Mouse (Mus musculus) frontal cortex, adult (tissue): ENCODE results near the gene Rap1gap2.

Experiments
- ATAC-seq: cut with Nextera tagmentation; 2 replicates; pipeline ENCODE4 v1.9.2; 2017; ENCODE audit warnings: mild to moderate bottlenecking, moderate library complexity, mixed read lengths; ENCODE audit not compliant: low TSS enrichment

Gene Rap1gap2

GRCm38 (mm10) chr11:74574768-74575434, 35.8 kb downstream of the Rap1gap2 start:
- ATAC-seq, result no peak

DNA sequence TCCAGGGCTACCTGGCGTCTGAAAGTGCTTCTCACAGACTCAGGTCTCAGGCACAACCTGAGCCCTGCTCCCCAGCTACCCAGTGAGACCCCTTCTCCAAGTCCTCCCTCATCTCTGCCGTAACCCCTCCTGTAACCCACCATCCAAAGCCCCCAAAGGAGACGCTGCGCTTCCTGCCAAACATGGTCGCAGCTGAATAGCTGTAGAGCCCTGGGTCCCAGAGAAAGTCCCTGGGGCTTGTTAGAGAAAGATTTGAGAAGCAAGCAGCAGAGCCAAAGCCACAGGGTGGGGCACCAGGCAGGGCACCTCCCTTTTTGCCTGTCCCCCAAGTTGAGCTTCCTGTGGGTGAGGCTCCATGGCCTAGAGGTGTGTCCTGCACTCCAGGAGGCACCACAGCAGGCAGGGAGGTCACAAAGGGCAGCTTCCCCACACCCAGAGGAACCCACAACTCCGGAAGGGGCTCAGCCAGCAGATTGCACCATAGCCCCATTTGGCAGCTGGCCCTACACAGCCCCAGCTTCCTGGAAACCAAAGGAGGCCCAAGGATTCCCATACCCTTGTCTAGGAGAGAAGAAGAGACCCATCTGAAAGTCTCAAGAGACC, 38.2 kb downstream of the Rap1gap2 start:
- ATAC-seq, result no peak

DNA sequence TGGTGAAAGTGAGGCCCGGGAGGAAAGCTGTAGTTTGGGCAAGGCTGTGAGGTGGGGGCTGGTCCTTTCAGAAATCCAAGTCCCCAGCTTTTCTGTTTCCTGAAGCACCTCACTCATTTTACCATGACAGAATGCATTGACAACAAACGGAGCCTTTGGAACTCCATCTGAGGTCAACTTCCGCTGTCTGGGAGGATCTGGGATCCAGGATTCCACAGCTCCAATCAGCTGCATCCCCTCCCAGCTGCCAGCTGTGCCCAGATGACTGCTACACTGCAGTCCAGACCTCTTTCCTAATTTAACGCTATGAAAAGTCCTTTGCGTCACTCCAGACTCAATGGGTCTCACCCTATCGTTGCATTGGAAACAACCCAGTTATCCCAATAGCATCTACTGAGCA, 41.0 kb downstream of the Rap1gap2 start:
- ATAC-seq, result no peak

GRCm38 (mm10) chr11:74568463-74568862, 42.3 kb downstream of the Rap1gap2 start:
- peak; percentile 73 for ATAC-seq

DNA sequence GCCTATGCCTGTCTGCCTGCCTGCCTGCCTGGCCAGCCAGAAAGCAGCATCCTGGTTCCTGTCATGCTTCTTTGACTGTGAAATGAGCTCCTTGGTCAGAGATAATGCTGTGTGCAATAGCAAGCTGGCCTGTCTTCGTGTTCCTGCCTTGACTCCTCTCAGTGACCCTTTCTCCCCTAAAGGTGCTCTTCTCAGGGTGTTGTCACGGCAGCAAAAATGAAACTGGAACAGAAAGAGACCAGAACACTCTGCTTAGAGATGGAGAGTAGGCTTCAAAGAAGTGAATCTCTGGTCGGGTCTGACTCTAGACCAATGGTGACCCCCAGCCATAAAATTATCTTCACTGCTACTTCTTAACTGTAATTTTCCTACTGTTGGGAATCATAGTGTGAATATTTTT, 42.7 kb downstream of the Rap1gap2 start:
- no peak for ATAC-seq

DNA sequence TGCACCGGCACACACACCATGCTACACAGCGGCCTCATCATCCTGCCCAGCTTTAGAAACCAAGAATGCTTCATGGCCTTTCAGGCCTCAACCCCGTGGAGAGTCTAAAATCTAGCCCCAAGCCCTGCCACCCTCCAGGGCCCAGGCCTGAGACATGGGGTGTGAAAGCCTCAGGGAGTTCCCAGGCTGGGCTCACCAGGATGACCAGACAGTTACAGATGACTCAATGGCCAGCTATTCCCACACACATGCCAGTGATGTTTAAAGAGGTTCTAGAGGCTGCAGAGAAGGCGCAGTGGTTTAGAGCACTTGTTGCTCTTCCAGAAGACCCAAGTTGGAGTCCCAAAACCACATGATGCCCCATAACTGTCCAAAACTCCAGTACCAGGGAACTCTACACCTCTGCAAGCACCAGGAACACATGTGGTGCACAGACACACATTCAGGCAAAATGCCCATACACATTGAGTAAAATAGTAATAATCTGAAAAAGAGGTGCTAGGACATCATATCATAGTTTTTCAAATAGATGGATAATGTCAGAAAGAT, 44.3 kb downstream of the Rap1gap2 start:
- ATAC-seq, result no peak

GRCm38 (mm10) chr11:74561392-74561791, 49.3 kb downstream of the Rap1gap2 start:
- ATAC-seq, result no peak

GRCm38 (mm10) chr11:74560600-74561227, 50.0 kb downstream of the Rap1gap2 start:
- ATAC-seq, result no peak

DNA sequence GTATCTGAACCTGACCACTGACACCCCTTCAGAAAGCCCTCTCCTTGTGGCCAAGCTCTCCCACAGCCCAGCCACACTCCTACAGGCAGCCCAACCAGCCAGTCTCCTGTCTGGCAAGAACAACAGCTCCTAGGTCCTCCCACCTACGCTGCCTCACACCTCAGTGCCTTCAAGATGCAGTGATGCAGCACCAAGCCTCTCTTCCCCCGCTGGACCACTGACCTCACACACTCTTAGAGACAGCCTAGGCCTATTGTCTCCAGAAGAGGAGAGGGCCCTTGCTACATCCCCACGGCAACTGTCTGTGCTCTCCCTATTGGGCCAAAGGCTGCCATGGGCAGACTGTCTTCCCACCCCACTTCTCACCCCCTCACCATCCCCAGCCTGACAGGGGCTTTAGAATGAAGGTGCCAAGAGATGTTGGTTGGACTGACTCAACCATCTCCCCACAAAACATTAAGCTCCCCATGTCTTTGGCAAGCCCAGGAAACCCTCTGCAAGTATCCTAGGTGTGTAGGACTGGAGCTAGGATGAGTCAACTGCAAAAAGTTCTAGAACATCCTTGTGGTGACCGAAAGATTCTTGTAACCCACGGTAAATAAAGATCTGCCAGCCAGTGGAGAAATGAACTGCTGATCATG, 50.8 kb downstream of the Rap1gap2 start:
- peak; percentile 33; the same call in 1 of the 2 replicates for ATAC-seq

DNA sequence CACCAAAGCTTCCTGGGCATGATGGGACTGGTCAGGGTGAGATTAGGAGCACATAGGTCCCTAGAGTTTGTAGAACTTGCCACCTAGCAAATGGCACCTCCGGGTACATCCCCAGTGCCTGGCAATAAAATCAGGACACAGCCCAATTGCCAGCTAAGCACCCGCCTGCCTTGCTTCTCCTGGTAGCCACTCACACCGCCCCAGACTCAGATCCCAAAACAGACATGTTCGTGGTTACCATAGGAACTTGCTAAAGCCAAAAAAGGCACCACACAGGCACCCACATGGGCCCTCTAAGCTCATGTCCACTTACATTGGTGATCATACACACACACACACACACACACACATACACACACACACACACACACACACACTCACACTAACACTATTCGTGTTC, 51.8 kb downstream of the Rap1gap2 start:
- peak; percentile 39 for ATAC-seq

GRCm38 (mm10) chr11:74557456-74558230, 53.1 kb downstream of the Rap1gap2 start:
- no peak for ATAC-seq

DNA sequence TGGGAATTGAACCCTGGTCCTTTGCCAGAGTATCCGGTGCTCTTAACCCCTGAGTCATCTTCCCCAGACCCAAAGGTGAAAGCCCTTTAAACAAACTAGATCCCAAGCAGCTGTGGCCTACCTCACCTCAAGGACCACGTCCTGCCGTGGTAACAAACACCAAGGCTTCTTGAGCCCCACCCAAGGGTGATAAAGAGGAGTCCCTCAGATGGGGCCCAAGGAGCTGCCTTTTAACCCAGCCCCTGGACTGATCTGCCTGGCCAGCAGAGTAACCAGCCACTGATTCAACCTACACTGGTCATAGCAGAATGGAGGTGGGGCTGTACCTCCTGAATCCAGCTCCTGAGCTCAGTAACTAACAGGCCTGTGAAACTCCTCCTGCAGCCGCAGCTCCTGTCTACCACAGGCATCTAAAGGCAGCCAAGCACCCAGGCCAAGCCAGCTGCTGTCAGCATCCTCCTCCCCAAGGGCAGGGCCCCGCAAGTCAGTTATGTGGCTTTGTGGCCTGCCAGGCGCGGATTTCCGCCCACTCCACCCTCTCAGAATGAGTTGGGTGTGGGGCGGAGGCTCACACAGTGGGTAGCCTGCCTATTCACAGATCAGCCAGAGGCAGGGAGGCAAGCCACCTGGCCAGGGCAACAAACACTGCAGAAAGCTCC, 54.9 kb downstream of the Rap1gap2 start:
- ATAC-seq, result 0 out of 2 replicates have a peak, but pooled peaks have one; percentile 18

DNA sequence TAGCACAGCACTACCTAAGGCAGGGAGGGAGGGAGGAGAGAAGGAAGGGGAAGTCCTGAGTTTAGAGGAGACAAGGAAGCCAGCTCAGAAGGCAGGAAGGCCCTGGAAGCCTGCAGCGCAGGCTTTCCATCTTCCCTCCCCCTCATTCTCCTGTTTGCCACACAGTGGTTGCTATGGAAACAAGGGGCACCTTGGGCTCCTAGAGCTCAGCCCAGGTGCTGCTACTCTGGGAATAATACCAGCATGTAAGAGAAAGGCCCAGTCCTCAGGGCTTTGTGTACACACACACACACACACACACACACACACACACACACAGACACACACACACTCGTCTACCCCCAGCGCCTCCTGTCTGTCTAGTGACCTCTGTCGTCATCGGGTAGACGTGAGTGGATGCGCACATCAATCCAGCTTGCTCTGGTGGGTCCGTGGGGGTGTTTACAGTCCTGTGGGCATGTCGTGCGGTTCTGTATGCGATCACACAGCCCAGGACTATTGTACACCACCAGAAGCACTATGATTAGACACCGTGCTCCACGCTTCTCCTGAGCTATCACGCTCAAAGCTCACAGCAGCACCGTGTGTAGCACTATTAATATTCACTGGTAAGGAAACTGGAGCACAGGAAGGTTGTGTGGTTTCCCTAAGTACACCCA, 55.9 kb downstream of the Rap1gap2 start:
- ATAC-seq, result peak; percentile 54

GRCm38 (mm10) chr11:74551568-74551967, 59.1 kb downstream of the Rap1gap2 start:
- no peak for ATAC-seq

GRCm38 (mm10) chr11:74550615-74551102, 60.1 kb downstream of the Rap1gap2 start:
- ATAC-seq, result no peak

DNA sequence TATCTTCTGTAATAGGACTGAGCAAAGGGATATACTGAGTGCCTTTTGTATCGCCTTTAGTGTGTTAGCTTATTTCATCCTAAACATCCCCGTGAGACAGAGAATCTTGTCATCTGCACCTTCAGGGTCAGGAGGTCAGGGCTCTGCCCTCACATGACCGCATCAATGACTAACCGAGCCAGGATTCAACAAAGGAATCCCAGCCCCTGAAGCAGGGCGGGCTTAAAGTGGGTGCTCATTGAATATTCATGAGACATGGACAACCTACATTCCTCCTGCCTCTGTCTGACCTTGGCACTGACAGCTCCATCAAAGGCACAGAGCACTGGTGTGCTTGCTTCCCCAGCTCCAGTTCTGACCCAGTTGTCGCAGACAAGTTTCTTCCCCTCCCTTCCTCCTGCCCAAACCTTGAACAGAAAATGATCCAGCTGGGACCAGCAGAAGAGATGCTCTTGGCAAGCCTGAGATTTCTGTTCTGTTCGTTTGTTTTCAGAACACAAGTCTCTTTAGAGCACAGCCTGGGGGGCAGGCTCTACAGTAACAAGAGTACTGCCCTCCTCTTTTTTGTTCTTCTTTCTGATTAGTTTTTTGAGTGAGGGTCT, 61.8 kb downstream of the Rap1gap2 start:
- ATAC-seq, result peak; percentile 60

GRCm38 (mm10) chr11:74546933-74547694, 63.6 kb downstream of the Rap1gap2 start:
- ATAC-seq, result peak; percentile 51

DNA sequence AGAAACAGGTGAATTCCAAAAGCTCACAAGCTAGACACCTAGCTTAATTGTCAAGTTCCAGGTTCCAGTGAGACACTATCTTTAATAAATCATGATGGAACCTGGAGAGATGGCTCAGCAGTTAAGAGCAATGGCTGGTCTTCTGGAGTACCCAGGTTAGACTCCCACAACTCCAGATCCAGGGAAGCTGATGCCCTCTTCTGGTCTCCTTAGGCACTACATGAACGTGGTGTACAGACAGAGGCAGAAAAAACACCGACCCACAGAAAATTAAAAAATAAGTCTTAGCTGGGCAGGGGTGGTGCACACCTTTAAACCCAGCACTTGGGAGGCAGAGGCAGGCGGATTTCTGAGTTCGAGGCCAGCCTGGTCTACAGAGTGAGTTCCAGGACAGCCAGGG, 64.5 kb downstream of the Rap1gap2 start:
- ATAC-seq, result 0 out of 2 replicates have a peak, but pooled peaks have one; percentile 47

- ATAC-seq, result no peak
These were observed 65.2 kb downstream of the Rap1gap2 start for GRCm38 (mm10) chr11:74545560-74545959.
